Mouse (Mus musculus): ENCODE data around the gene Aldh16a1.

GRCm38 (mm10) chr7:45135993-45136567 is 18.3 kb downstream of the Aldh16a1 start, which contains the start of the genes Gm45713 and Flt3l:
- TF ChIP-seq CTCF (IDR thresholded peaks at IDR 0.05; ENCODE audit: borderline replicate concordance, control insufficient read depth, extremely low read depth, insufficient read depth, low read length, poor library complexity) (peak; percentile 96), POLR2A (IDR thresholded peaks at IDR 0.05; ENCODE audit: control insufficient read depth, extremely low read depth, insufficient read depth, low read length, poor library complexity) (0 out of 2 replicates have a peak, but pooled peaks have one; percentile 36)
